Mouse (Mus musculus) heart, embryonic 16.5 days (tissue): ENCODE results near the gene Mef2a. TPM values are rescaled to one million over a fixed set of nuclear protein-coding genes. Genes with fewer than 3 reads are reported as not detected.
"Not testable (repeated sequence)": the region's sequence is repeated elsewhere in the genome, so short reads cannot be mapped to it uniquely, and the experiment has no call there.

Source experiments
- ATAC-seq: fragments of 200-750 bp; cut with Nextera tagmentation; replicated peaks from 2 replicates; pipeline ENCODE4 v1.8.0; 2017; ENCODE audit warnings: moderate number of reproducible peaks; ENCODE audit not compliant: insufficient read depth, low FRiP score; ENCODE audit errors: extremely low read depth
- H3K27ac ChIP-seq: fragments of 300-500 bp; sonication (generic); 2 replicates; pipeline ENCODE4 v1.5.1; 2014; ENCODE audit warnings: mild to moderate bottlenecking, low read length, control low read depth, moderate library complexity
- H3K27me3 ChIP-seq: fragments of 300-500 bp; sonication (generic); 2 replicates; pipeline ENCODE4 v1.6.1; 2014; ENCODE audit warnings: low read length, mixed read lengths; ENCODE audit not compliant: control insufficient read depth, insufficient read depth
- H3K36me3 ChIP-seq: fragments of 300-500 bp; sonication (generic); 2 replicates; pipeline ENCODE4 v1.6.1; 2014; ENCODE audit not compliant: control insufficient read depth, insufficient read depth
- H3K4me1 ChIP-seq: fragments of 300-500 bp; sonication (generic); 2 replicates; pipeline ENCODE4 v1.6.1; 2014; ENCODE audit warnings: low read length, mixed read lengths; ENCODE audit not compliant: control insufficient read depth, insufficient read depth
- H3K4me2 ChIP-seq: fragments of 300-500 bp; sonication (generic); 2 replicates; pipeline ENCODE4 v1.6.1; 2014; ENCODE audit warnings: low read depth, mild to moderate bottlenecking, control low read depth, low read length
- H3K4me3 ChIP-seq: fragments of 300-500 bp; sonication (generic); 2 replicates; pipeline ENCODE4 v1.5.1; 2014; ENCODE audit warnings: mild to moderate bottlenecking, control low read depth, low read length
- H3K9ac ChIP-seq: fragments of 300-500 bp; sonication (generic); 2 replicates; pipeline ENCODE4 v1.6.1; 2014; ENCODE audit warnings: low read length, control low read depth
- H3K9me3 ChIP-seq: fragments of 300-500 bp; sonication (generic); replicated peaks from 2 replicates; pipeline ENCODE4 v1.6.1; 2016; ENCODE audit warnings: low read length; ENCODE audit not compliant: control insufficient read depth
- WGBS: fragments of 180-500 bp; shearing (Covaris S2); extraction: QIAGEN DNeasy Blood & Tissue Kit; methylation state at CpG from one replicate; pipeline ENCODE4 v1.1.7; 2014; 5-methylcytosine and 5-hydroxymethylcytosine counted together
- polyA plus RNA-seq: library from polyadenylated mRNA; unstranded; fragments of >200 nt; fragmentation: Nextera tagmentation; extraction: Ambion mirVana; gene quantifications from 2 replicates; pipeline ENCODE4 v1.2.1, GENCODE M21; 2015

The Mef2a gene
- polyA plus RNA-seq, 1 experiment from 2014 or later: 119 TPM

DNA sequence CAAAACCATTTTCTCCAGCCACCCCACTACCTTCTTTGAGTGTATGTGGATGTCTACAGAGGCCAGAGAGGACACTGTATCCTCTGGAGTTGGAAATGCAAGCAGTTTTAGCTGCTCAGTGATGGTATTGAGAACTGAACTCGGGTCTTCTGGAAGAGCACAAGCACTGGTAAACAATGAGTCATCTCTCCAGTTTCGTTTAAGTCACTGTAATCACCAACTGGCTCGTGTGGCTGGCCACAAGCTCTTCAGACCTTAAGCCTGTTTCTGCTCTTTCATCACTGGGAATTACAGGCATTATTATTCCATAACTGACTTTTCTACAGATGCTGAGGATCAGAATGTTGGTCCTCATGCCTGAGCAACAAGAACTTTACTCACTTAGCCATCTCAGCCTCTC, 67.7 kb downstream of the Mef2a start:
- 44% methylated on average over 3 of the region's 3 CpGs for WGBS
- Histone ChIP-seq H3K4me3 (no peak overlapping the region), H3K4me1 (no peaks in the 10 kb centered on the region), H3K27me3 (no peaks in the 10 kb centered on the region), H3K9ac (no peak overlapping the region), H3K4me2 (no peak overlapping the region), H3K36me3 (0 out of 2 replicates have a peak, but pooled peaks cover 3% of the 10 kb centered on the region), H3K27ac (no peak overlapping the region), H3K9me3 (no peaks in the 10 kb centered on the region)
- ATAC-seq: no peak

DNA sequence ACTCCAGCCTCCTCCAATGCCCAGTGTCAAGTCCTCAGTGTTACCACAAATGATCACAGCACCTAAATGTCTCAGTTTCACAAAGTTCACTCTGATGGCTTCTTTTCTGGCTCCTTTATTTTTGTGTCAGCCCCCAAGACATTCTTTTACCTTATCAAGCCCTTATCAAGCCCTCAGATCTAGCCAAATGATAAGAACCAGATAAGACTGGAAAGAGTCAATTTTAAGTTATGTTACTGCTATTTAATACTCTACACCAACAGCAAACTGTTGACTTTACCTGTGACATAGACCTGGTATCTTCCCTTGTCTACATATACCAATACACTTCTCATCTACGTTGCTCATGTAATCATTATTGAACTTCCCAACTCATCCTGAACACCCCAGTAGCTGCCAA, 76.2 kb downstream of the Mef2a start:
- Histone ChIP-seq H3K9me3 (no peaks in the 10 kb centered on the region), H3K27me3 (no peaks in the 10 kb centered on the region), H3K27ac (no peak overlapping the region), H3K9ac (no peak overlapping the region), H3K4me3 (no peak overlapping the region), H3K36me3 (peaks cover 2% of the 10 kb centered on the region; the same call in 1 of the 2 replicates), H3K4me1 (no peaks in the 10 kb centered on the region), H3K4me2 (no peak overlapping the region)
- no peak for ATAC-seq
- 80% methylated on average over 1 of the region's 1 CpGs for WGBS

DNA sequence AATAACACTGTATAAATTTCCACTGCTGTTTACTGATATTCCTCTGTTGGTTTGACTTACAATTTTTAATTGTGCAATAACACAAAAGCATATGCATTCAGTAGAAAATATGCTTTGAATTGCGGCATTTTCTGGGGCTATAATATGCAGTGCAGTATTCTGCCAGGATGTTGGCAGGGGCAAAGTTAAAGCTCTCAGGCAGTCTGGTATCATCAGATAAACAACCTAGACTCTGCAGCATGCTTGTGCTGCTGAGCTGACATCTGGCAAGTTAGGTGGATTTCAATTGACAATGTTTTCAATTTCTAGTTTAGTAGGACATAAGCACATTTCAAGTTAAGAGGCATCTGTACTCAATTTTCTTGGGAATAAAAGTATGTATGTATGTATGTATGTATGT, 81.3 kb downstream of the Mef2a start:
- H3K4me3 ChIP-seq: no peak overlapping the region
- no peaks in the 10 kb centered on the region for H3K9me3 ChIP-seq
- no peak for ATAC-seq
- H3K4me2 ChIP-seq: no peak overlapping the region
- H3K4me1 ChIP-seq: peaks cover 13% of the 10 kb centered on the region; the same call in 1 of the 2 replicates
- H3K27me3 ChIP-seq: no peaks in the 10 kb centered on the region
- no peak overlapping the region for H3K9ac ChIP-seq
- WGBS: 78% methylated on average over 1 of the region's 1 CpGs
- peaks cover 2% of the 10 kb centered on the region; the same call in 1 of the 2 replicates for H3K36me3 ChIP-seq
- no peak overlapping the region for H3K27ac ChIP-seq

DNA sequence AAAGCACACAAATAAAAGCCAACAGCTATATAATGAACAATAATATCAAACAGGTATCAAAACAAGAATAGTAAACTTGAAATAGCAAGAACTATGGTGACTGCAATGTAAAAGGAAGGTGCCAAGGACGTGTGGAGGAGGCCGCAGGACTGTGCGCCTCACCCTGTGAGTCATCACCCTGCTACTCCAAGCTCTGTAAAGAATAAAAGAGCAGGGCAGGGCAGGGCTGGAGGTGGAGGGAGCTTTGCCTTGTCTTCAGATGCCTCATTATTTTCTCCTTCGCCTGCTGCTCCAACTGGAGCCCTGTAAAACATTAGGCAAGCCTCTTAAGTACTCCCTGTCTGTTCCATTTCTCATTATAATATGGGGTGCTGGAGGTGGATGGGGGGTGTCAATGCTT, 85.2 kb downstream of the Mef2a start:
- Histone ChIP-seq H3K9ac (no peak overlapping the region), H3K9me3 (no peaks in the 10 kb centered on the region), H3K36me3 (peaks cover 2% of the 10 kb centered on the region), H3K4me3 (no peak overlapping the region), H3K4me2 (no peak overlapping the region), H3K27me3 (no peaks in the 10 kb centered on the region), H3K4me1 (peaks cover 14% of the 10 kb centered on the region), H3K27ac (no peak overlapping the region)
- WGBS: 66% methylated on average over 4 of the region's 4 CpGs
- no peak for ATAC-seq

DNA sequence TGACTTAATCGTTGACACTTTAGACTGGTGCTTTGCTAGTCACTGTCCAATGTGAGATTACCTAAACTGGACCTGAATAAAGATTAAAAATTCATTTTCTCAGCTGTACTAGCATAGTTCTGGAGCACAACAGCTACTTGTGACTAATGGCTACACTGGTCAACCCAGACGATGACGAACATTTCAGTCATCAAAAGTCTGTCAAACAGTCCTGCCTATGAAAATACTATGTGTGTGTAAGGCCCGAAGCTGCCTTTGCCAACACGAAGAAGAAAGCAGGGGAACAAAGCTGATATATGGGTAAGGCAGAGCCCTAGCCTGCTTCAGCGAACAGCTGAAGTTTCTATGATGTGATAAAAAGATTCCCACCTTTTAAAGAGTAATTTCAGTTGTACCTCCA, 89.1 kb downstream of the Mef2a start:
- no peak for ATAC-seq
- H3K4me2 ChIP-seq: no peak overlapping the region
- H3K27me3 ChIP-seq: no peaks in the 10 kb centered on the region
- H3K36me3 ChIP-seq: peaks cover 2% of the 10 kb centered on the region
- H3K4me3 ChIP-seq: no peak overlapping the region
- no peaks in the 10 kb centered on the region for H3K9me3 ChIP-seq
- peaks cover 14% of the 10 kb centered on the region for H3K4me1 ChIP-seq
- no peak overlapping the region for H3K9ac ChIP-seq
- WGBS: 87% methylated on average over 6 of the region's 6 CpGs
- no peak overlapping the region for H3K27ac ChIP-seq

DNA sequence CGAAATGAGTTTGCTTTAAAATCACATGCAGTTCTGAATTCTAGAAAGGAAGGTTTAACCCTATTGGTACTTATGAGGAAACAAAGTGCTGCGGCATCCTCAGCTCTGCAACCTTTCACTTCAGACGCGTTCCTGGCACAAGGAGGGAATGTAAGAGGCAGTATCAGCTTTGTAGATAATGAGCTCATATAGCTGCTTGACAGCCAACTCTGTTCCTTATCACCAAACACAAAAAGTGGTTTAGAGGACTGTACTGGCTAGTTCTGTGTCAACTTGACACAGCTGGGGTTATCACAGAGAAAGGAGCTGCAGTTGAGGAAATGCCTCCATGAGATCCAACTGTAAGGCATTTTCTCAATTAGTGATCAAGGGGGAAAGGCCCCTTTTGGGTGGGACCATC, 102.2 kb downstream of the Mef2a start:
- ATAC-seq: peak; percentile 89
- H3K27me3 ChIP-seq, H3K4me2 ChIP-seq, H3K36me3 ChIP-seq, H3K4me3 ChIP-seq, H3K9me3 ChIP-seq, H3K9ac ChIP-seq: not testable (repeated sequence)
- Histone ChIP-seq H3K27ac (peak overlapping the region; percentile 66), H3K4me1 (peaks cover 23% of the 10 kb centered on the region)
- WGBS: 33% methylated on average over 4 of the region's 4 CpGs

DNA sequence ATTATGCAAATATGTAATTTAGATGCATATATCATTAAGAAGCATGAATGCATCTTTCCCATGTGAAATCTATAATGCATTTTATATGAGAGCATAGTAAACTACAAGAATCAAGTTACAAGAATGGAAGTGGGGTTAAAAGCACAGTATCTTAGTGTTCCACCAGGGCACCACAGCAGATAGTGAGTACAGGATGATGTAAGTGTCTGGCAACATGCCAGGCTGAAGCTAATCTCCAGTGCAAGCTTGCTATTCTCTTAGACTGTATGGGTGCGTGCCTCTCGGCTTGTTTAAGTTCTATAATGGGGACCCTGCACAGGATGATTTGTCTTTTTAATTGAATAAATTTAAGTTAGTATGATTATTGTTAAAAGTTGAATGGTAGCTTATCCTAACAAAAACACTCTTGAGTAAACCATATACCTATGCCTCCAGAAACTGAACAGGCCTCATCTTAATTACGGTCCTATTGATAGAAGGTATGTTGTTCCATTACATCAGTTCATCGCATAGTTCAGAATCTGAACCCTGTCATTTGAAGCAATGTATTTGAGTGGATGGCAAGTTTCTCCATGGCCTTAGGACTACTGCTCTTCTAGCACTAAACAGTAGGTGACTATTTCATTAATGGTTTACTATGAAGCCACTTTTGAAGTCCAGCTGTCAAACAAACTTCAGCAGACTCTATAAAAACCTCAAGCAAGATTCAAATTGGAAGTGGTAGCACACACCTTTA, 112.7 kb downstream of the Mef2a start:
- Histone ChIP-seq H3K36me3 (peaks cover 28% of the 10 kb centered on the region), H3K4me2 (no peak overlapping the region), H3K4me3 (no peak overlapping the region), H3K9ac (no peak overlapping the region), H3K27me3 (no peaks in the 10 kb centered on the region), H3K4me1 (peaks cover 9% of the 10 kb centered on the region), H3K9me3 (no peaks in the 10 kb centered on the region), H3K27ac (peak overlapping the region; percentile 79)
- peak; percentile 97 for ATAC-seq
- 28% methylated on average over 4 of the region's 4 CpGs for WGBS

DNA sequence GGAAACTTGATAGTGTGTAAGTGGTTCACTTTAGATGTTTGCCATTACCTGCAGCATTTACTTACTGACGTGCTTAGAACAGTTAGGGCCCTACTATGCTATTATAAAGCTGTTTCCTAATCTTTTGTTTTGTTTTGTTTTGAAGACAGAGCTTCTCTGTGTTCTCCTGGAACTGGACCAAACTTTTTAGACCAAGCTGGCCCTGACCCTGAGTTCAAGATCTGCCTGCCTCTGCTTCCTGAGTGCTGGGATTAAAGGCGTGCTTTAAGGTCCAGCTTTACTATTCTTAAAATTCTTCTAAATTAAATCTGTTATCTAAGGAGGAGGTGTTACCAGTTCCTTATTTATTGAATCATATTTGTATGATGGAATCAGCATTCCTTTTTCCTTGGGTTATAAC, 126.6 kb downstream of the Mef2a start:
- H3K9me3 ChIP-seq: no peaks in the 10 kb centered on the region
- WGBS: 63% methylated on average over 2 of the region's 2 CpGs
- no peak for ATAC-seq

DNA sequence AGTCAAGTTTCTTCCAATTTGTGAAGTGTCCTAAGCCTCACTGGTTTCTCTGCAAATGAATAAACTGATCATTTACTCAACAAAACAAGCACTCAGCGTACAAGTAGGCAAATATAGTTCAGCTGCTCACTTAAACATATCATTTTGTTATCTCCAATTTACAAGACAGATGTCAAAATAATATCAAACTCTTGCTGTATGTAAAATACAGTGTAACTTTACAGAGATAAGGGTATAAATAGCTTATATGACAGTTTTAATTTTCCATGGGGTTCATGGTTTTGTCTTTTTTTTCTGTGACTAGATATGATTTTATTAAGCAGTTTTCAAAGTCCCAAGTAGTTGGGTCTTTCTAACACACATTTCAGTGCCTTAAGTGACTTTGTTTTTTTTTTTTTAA, 127.4 kb downstream of the Mef2a start:
- Histone ChIP-seq H3K27ac (no peak overlapping the region), H3K4me1 (peaks cover 22% of the 10 kb centered on the region), H3K9ac (no peak overlapping the region), H3K4me3 (no peak overlapping the region), H3K9me3 (no peaks in the 10 kb centered on the region), H3K36me3 (peaks cover 12% of the 10 kb centered on the region), H3K27me3 (no peaks in the 10 kb centered on the region), H3K4me2 (no peak overlapping the region)
- no peak for ATAC-seq
- WGBS: 54% methylated on average over 1 of the region's 1 CpGs

More for the DNA sequence above, 126.6 kb downstream of the Mef2a start:
- no peak overlapping the region for H3K27ac ChIP-seq
- no peak overlapping the region for H3K9ac ChIP-seq
- no peak overlapping the region for H3K4me2 ChIP-seq
- H3K4me1 ChIP-seq: peaks cover 18% of the 10 kb centered on the region
- H3K4me3 ChIP-seq: no peak overlapping the region
- peaks cover 12% of the 10 kb centered on the region for H3K36me3 ChIP-seq
- no peaks in the 10 kb centered on the region for H3K27me3 ChIP-seq
